Mouse (Mus musculus) erythroblast, embryonic 14.5 days (primary cell): ENCODE measurements around the gene Syt12.

Experiments
- GATA1 ChIP-seq: IDR thresholded peaks from 2 replicates; pipeline ENCODE4 v1.6.1; 2012; ENCODE audit warnings: low read length, inconsistent platforms, mixed read lengths
- TAL1 ChIP-seq: IDR thresholded peaks from 3 replicates; pipeline ENCODE4 v1.6.1; 2012; ENCODE audit warnings: low read length, inconsistent platforms, mixed read lengths

GRCm38 (mm10) chr19:4436254-4436653 lies 41.0 kb downstream of the Syt12 start:
- TF ChIP-seq GATA1 (no peak), TAL1 (no peak)
